19 mouse cellular contexts compared by ENCODE assay signal in the genomic region with DNA sequence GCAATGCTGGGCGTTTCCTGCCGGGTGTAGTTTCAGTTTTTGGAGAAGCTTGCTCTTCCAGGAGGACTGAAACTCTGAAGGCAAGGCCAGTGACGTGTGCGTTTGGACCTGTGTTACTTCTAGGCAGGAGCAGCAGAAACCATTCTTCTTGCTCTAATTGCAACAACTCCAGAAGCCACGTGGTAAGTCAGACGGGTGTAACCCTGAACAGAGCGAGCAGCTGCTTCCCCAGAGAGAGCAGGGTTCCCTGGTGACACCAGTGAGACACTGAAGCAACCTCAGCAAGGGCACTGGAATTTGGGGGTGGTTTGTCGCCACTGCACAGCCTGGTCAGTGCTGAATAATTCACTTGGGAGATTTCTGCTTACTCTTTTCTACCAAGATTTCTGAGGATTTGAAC.
A peak's percentile ranks its signal among the peaks of the same experiment; 100 is the strongest.
DNase-seq lines count a peak whose midpoint lies in the region; ATAC-seq and TF ChIP-seq lines count a peak whose summit lies in the region.
"Had no signal": no experiment of that assay in that cellular context is flagged by ENCODE, and none has a peak within 500 bp of the region (broad histone marks: within the 10 kb centered on the region; RNA-seq: fewer than 3 reads in every experiment).

No protein-coding gene starts in this region.

- H3K27me3 ChIP-seq in kidney, embryonic 15.5 days, result peaks cover 49% of the 10 kb centered on the region

- H3K4me1 ChIP-seq in kidney, embryonic 15.5 days, result peaks cover 10% of the 10 kb centered on the region
- H3K4me1 ChIP-seq: liver, embryonic 13.5 days had no signal

- TF ChIP-seq CTCF in layer of hippocampus, adult 2 months (conservative IDR thresholded peaks at IDR 0.05), result no peak

- peak; percentile 5 to 22 for DNase-seq in adrenal gland, postnatal 36 days
- no peak for DNase-seq in adrenal gland, postnatal 4 days (ENCODE audit: low spot score in 2 of 2)
- no peak for DNase-seq in layer of hippocampus, adult 2 months (ENCODE audit: low spot score in 2 of 2)
- no peak for DNase-seq in layer of hippocampus, adult 8-10 months (ENCODE audit: low spot score in 2 of 2)
- no peak for DNase-seq in urinary bladder, adult 18-20 months (ENCODE audit: low spot score in 2 of 2)
- DNase-seq: cerebellum, postnatal 10 days; heart, postnatal 10 days; liver, embryonic 13.5 days; right cerebral cortex, postnatal 14 days; thymus, postnatal 36 days had no signal

- ATAC-seq in hematopoietic stem cell, adult 5-6 weeks (replicated peaks in 1 of 2; ENCODE audit: insufficient read depth in 1 of 2, low FRiP score in 2 of 2, low TSS enrichment in 1 of 2, low read depth in 1 of 2, poor library complexity in 2 of 2, severe bottlenecking in 2 of 2), result 0 out of 4 replicates have a peak, but pooled peaks have one; percentile 23 to 25
- no peak for ATAC-seq in kidney, embryonic 15.5 days (replicated peaks; ENCODE audit: low FRiP score)
- ATAC-seq: forebrain, embryonic 15.5 days; midbrain, embryonic 15.5 days had no signal

- no peak overlapping the region; the same call in 1 of the 2 replicates for H3K4me3 ChIP-seq in layer of hippocampus, adult 2 months
- H3K4me3 ChIP-seq in kidney, embryonic 15.5 days (replicated peaks), result no peak overlapping the region
- H3K4me3 ChIP-seq: embryonic facial prominence, embryonic 13.5 days; forebrain, embryonic 15.5 days; limb, embryonic 13.5 days; liver, embryonic 13.5 days; lung, embryonic 15.5 days; midbrain, embryonic 15.5 days; neural tube, embryonic 15.5 days had no signal

- H3K4me2 ChIP-seq in kidney, embryonic 15.5 days, result no peak overlapping the region
- H3K4me2 ChIP-seq: embryonic facial prominence, embryonic 13.5 days; forebrain, embryonic 15.5 days; hindbrain, embryonic 14.5 days; limb, embryonic 13.5 days; liver, embryonic 13.5 days; lung, embryonic 15.5 days; midbrain, embryonic 15.5 days; neural tube, embryonic 15.5 days had no signal

- peak overlapping the region; percentile 59 for H3K27ac ChIP-seq in layer of hippocampus, adult 2 months
- H3K27ac ChIP-seq in kidney, embryonic 15.5 days, result no peak overlapping the region
- H3K27ac ChIP-seq: embryonic facial prominence, embryonic 13.5 days; forebrain, embryonic 15.5 days; hindbrain, embryonic 14.5 days; limb, embryonic 13.5 days; liver, embryonic 13.5 days; lung, embryonic 15.5 days; midbrain, embryonic 15.5 days; neural tube, embryonic 15.5 days had no signal

- 0 out of 2 replicates have a peak, but pooled peaks cover 3% of the 10 kb centered on the region for H3K9me3 ChIP-seq in kidney, embryonic 15.5 days (replicated peaks)
- H3K9me3 ChIP-seq: embryonic facial prominence, embryonic 13.5 days; forebrain, embryonic 15.5 days; limb, embryonic 13.5 days; liver, embryonic 13.5 days; lung, embryonic 15.5 days; midbrain, embryonic 15.5 days; neural tube, embryonic 15.5 days had no signal

- H3K9ac ChIP-seq in kidney, embryonic 15.5 days, result no peak overlapping the region
- H3K9ac ChIP-seq: embryonic facial prominence, embryonic 13.5 days; forebrain, embryonic 15.5 days; hindbrain, embryonic 14.5 days; limb, embryonic 13.5 days; liver, embryonic 13.5 days; lung, embryonic 15.5 days; midbrain, embryonic 15.5 days; neural tube, embryonic 15.5 days had no signal

- 81% methylated on average over 8 of the region's 8 CpGs for WGBS in kidney, embryonic 15.5 days

- H3K36me3 ChIP-seq in kidney, embryonic 15.5 days, result no peaks in the 10 kb centered on the region
- H3K36me3 ChIP-seq: embryonic facial prominence, embryonic 13.5 days; forebrain, embryonic 15.5 days; limb, embryonic 13.5 days; liver, embryonic 13.5 days; lung, embryonic 15.5 days; neural tube, embryonic 15.5 days had no signal

Comparison
In these comparisons a context has a peak if more than half of its experiments do, and no peak if none do; other contexts are left out.
1. DNase-seq: peak in adrenal gland, postnatal 36 days (2 of 2); none in adrenal gland, postnatal 4 days (0 of 2), layer of hippocampus, adult 2 months (0 of 2), layer of hippocampus, adult 8-10 months (0 of 2) and urinary bladder, adult 18-20 months (0 of 2).